Mouse (Mus musculus) lung, postnatal 0 days (tissue): ENCODE measurements around the gene Hdac7. TPM values are rescaled to one million over a fixed set of nuclear protein-coding genes. Genes with fewer than 3 reads are reported as not detected.

Experiments used
- ATAC-seq: fragments of 200-750 bp; cut with Nextera tagmentation; 2 replicates; pipeline ENCODE4 v1.8.0; 2017; ENCODE audit warnings: moderate library complexity
- DNase-seq: peaks from one replicate; pipeline ENCODE4 v3.0.0-alpha.2; 2016; ENCODE audit warnings: low spot score
- H3K27ac ChIP-seq: fragments of 300-500 bp; sonication (generic); 2 replicates; pipeline ENCODE4 v1.5.1; 2014; ENCODE audit warnings: antibody characterized with exemption, mild to moderate bottlenecking, low read length, mixed read lengths
- H3K27me3 ChIP-seq: fragments of 300-500 bp; sonication (generic); replicated peaks from 2 replicates; pipeline ENCODE4 v1.6.1; 2014; ENCODE audit warnings: low read length, mixed read lengths; ENCODE audit not compliant: insufficient read depth
- H3K36me3 ChIP-seq: fragments of 300-500 bp; sonication (generic); 2 replicates; pipeline ENCODE4 v1.6.1; 2014; ENCODE audit warnings: low read length, mixed read lengths; ENCODE audit not compliant: insufficient read depth
- H3K4me1 ChIP-seq: fragments of 300-500 bp; sonication (generic); 2 replicates; pipeline ENCODE4 v1.6.1; 2014; ENCODE audit warnings: antibody characterized with exemption, low read depth, low read length, mixed read lengths; ENCODE audit not compliant: insufficient read depth
- H3K4me2 ChIP-seq: fragments of 300-500 bp; sonication (generic); replicated peaks from 2 replicates; pipeline ENCODE4 v1.6.1; 2014; ENCODE audit warnings: low read depth, mild to moderate bottlenecking, low read length, moderate library complexity, mixed read lengths
- H3K4me3 ChIP-seq: fragments of 300-500 bp; sonication (generic); 2 replicates; pipeline ENCODE4 v1.5.1; 2014; ENCODE audit warnings: low read depth, low read length
- H3K9ac ChIP-seq: fragments of 300-500 bp; sonication (generic); replicated peaks from 2 replicates; pipeline ENCODE4 v1.6.1; 2014; ENCODE audit warnings: low read depth, mild to moderate bottlenecking
- H3K9me3 ChIP-seq: fragments of 300-500 bp; sonication (generic); 2 replicates; pipeline ENCODE4 v1.6.1; 2016; ENCODE audit warnings: low read length, mixed read lengths
- CTCF ChIP-seq: IDR thresholded peaks from 2 replicates; pipeline ENCODE4 v1.5.1; 2016; ENCODE audit warnings: antibody characterized with exemption, mild to moderate bottlenecking
- EP300 ChIP-seq: IDR thresholded peaks from 2 replicates; pipeline ENCODE4 v1.6.1; 2016; ENCODE audit warnings: antibody characterized with exemption, mild to moderate bottlenecking, control low read depth
- whole genome bisulfite sequencing: fragments of 180-500 bp; shearing (Covaris S2); extraction: QIAGEN DNeasy Blood & Tissue Kit; methylation state at CpG from one replicate; pipeline ENCODE4 v1.1.7; 2014; 5-methylcytosine and 5-hydroxymethylcytosine counted together
- polyA plus RNA-seq: library from polyadenylated mRNA; unstranded; fragments of >200 nt; fragmentation: Nextera tagmentation; extraction: Ambion mirVana; gene quantifications from 2 replicates; pipeline ENCODE4 v1.2.1, GENCODE M21; 2015

The Hdac7 gene
- polyA plus RNA-seq, 1 experiment from 2014 or later: 43.2 TPM

GRCm38 (mm10) chr15:97809942-97810341, 34.4 kb downstream of the Hdac7 start:
- 84% methylated on average over 5 of the region's 5 CpGs for WGBS
- no peak overlapping the region for H3K27ac ChIP-seq
- no peak overlapping the region for H3K4me2 ChIP-seq
- DNase-seq: peak; percentile 51
- peaks cover 38% of the 10 kb centered on the region for H3K36me3 ChIP-seq
- no peaks in the 10 kb centered on the region for H3K9me3 ChIP-seq
- no peak overlapping the region for H3K9ac ChIP-seq
- peak; percentile 32; the same call in 1 of the 2 replicates for ATAC-seq
- no peaks in the 10 kb centered on the region for H3K27me3 ChIP-seq
- TF ChIP-seq CTCF: peak; percentile 73
- TF ChIP-seq EP300: no peak
- H3K4me1 ChIP-seq: peaks cover 20% of the 10 kb centered on the region
- no peak overlapping the region for H3K4me3 ChIP-seq

GRCm38 (mm10) chr15:97809206-97809605, 35.1 kb downstream of the Hdac7 start:
- no peak overlapping the region for H3K9ac ChIP-seq
- H3K27me3 ChIP-seq: no peaks in the 10 kb centered on the region
- H3K4me3 ChIP-seq: no peak overlapping the region
- DNase-seq (no peak), ATAC-seq (no peak)
- H3K4me2 ChIP-seq: no peak overlapping the region
- peaks cover 43% of the 10 kb centered on the region for H3K36me3 ChIP-seq
- H3K4me1 ChIP-seq: peaks cover 13% of the 10 kb centered on the region
- 79% methylated on average over 14 of the region's 14 CpGs for WGBS
- no peak overlapping the region for H3K27ac ChIP-seq
- H3K9me3 ChIP-seq: no peaks in the 10 kb centered on the region
- TF ChIP-seq EP300 (no peak), CTCF (no peak)

- Histone ChIP-seq H3K27me3 (no peaks in the 10 kb centered on the region), H3K4me3 (no peak overlapping the region), H3K27ac (no peak overlapping the region), H3K4me1 (peaks cover 13% of the 10 kb centered on the region), H3K36me3 (peaks cover 43% of the 10 kb centered on the region), H3K4me2 (no peak overlapping the region), H3K9ac (no peak overlapping the region), H3K9me3 (no peaks in the 10 kb centered on the region)
- DNase-seq: no peak
- TF ChIP-seq EP300: no peak
- TF ChIP-seq CTCF: no peak
- no peak for ATAC-seq
- WGBS: 81% methylated on average over 14 of the region's 14 CpGs
Measured at GRCm38 (mm10) chr15:97808532-97808931, 35.8 kb downstream of the Hdac7 start.

- no peak for DNase-seq
- Histone ChIP-seq H3K4me2 (no peak overlapping the region), H3K9ac (no peak overlapping the region), H3K36me3 (peaks cover 43% of the 10 kb centered on the region), H3K27me3 (no peaks in the 10 kb centered on the region), H3K4me3 (no peak overlapping the region), H3K27ac (no peak overlapping the region), H3K4me1 (peaks cover 8% of the 10 kb centered on the region; the same call in 1 of the 2 replicates), H3K9me3 (no peaks in the 10 kb centered on the region)
- WGBS: 72% methylated on average over 12 of the region's 12 CpGs
- TF ChIP-seq CTCF (no peak), EP300 (no peak)
- ATAC-seq: no peak
Measured at GRCm38 (mm10) chr15:97807867-97808266, 36.4 kb downstream of the Hdac7 start.

- Histone ChIP-seq H3K36me3 (peaks cover 53% of the 10 kb centered on the region), H3K4me3 (no peak overlapping the region), H3K9ac (no peak overlapping the region), H3K9me3 (no peaks in the 10 kb centered on the region), H3K4me1 (no peaks in the 10 kb centered on the region), H3K27me3 (no peaks in the 10 kb centered on the region), H3K4me2 (no peak overlapping the region), H3K27ac (no peak overlapping the region)
- DNase-seq (no peak), ATAC-seq (no peak)
- 41% methylated on average over 13 of the region's 13 CpGs for WGBS
- no peak for TF ChIP-seq CTCF
- TF ChIP-seq EP300: no peak
Measured at GRCm38 (mm10) chr15:97802575-97802974, 41.7 kb downstream of the Hdac7 start.

GRCm38 (mm10) chr15:97801811-97802210, 42.5 kb downstream of the Hdac7 start:
- H3K27ac ChIP-seq: no peak overlapping the region
- peaks cover 55% of the 10 kb centered on the region; the same call in 1 of the 2 replicates for H3K36me3 ChIP-seq
- no peak overlapping the region for H3K9ac ChIP-seq
- WGBS: 85% methylated on average over 7 of the region's 7 CpGs
- DNase-seq: no peak
- no peak for ATAC-seq
- H3K4me3 ChIP-seq: no peak overlapping the region
- no peak for TF ChIP-seq CTCF
- TF ChIP-seq EP300: no peak
- H3K4me2 ChIP-seq: no peak overlapping the region
- no peaks in the 10 kb centered on the region for H3K4me1 ChIP-seq
- no peaks in the 10 kb centered on the region for H3K27me3 ChIP-seq
- H3K9me3 ChIP-seq: no peaks in the 10 kb centered on the region

- Histone ChIP-seq H3K9me3 (no peaks in the 10 kb centered on the region), H3K4me1 (no peaks in the 10 kb centered on the region), H3K9ac (no peak overlapping the region), H3K36me3 (peaks cover 61% of the 10 kb centered on the region; the same call in 1 of the 2 replicates), H3K27ac (no peak overlapping the region), H3K4me3 (no peak overlapping the region), H3K27me3 (no peaks in the 10 kb centered on the region), H3K4me2 (no peak overlapping the region)
- TF ChIP-seq EP300 (no peak), CTCF (no peak)
- no peak for DNase-seq
- WGBS: 93% methylated on average over 11 of the region's 13 CpGs
- ATAC-seq: no peak
Measured at GRCm38 (mm10) chr15:97800853-97801252, 43.4 kb downstream of the Hdac7 start.
